Mouse (Mus musculus): ENCODE results near the gene Pcid2. TPM values are rescaled to one million over a fixed set of nuclear protein-coding genes. Genes with fewer than 3 reads are reported as not detected.
"Not testable (repeated sequence)": the region's sequence is repeated elsewhere in the genome, so short reads cannot be mapped to it uniquely, and the experiment has no call there.

Gene Pcid2
- total and polyA plus RNA-seq, 3 experiments, result 50.1 to 90.6 (median 68.1) TPM

DNA sequence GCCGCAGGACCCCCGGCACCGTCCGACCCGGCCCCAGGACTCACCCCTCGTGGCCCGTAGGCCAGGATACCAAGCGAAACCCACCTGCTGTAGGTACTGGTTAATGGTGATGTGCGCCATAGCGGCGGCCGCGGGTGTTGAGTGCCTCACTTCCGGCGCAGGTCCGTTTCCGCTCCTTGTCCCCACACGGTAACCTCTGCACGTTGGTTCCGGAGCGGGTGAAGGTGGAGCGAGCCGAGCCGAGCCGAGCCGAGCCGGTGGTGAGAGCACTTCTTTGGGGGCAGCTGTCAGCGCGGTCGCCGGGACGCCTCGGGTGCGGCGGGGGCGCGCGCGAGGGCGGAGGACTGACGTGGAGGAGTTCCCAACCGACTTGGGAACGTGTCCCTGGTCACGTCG, 570 bp downstream of the Pcid2 start (continued):
- TF ChIP-seq ZMIZ1 (IDR thresholded peaks at IDR 0.05; ENCODE audit: low read depth, low read length) (no peak), MXI1 (IDR thresholded peaks at IDR 0.05; ENCODE audit: low read depth, low read length) (peak; percentile 91)

DNA sequence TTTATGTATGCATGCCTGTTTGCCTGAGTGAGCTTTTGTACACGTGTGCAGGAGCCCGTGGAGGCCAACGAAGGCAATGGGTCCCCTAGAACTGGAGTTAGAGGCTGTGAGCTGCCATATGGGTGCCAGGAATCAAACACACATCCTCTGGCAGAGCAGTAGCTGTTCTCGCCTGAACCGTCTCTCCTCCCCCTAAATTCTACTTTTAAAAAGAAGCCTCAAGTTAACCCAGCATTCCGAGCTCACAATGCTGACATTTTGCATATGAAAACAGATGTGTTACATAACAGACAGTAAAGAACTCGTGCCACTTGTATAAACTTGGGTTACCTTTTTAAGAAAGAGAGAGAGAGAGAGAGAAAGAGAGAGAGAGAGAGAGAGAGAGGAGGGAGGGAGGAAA, 27.7 kb downstream of the Pcid2 start:
- no peaks in the 10 kb centered on the region for H3K9me3 ChIP-seq (replicated peaks; ENCODE audit: insufficient read depth, low read length)
- peaks cover 0 to 13% of the 10 kb centered on the region in 2 experiments; a peak in 2 of 4 replicates for H3K36me3 ChIP-seq (ENCODE audit: control insufficient read depth in 1 of 2, insufficient read depth in 2 of 2, low read length in 2 of 2)
- TF ChIP-seq USF1 (IDR thresholded peaks at IDR 0.05; ENCODE audit: low read depth, low read length), result no peak
- no peak for TF ChIP-seq ETS1 (IDR thresholded peaks at IDR 0.05; ENCODE audit: low read depth, low read length)
- TF ChIP-seq NRF1 (IDR thresholded peaks at IDR 0.05; ENCODE audit: insufficient read depth, low read depth, low read length, poor library complexity, severe bottlenecking), result no peak
- TF ChIP-seq KAT2A (conservative IDR thresholded peaks at IDR 0.05; ENCODE audit: low read depth, low read length), result no peak
- H3K4me1 ChIP-seq (ENCODE audit: control insufficient read depth in 1 of 2, insufficient read depth in 2 of 2, low read length in 2 of 2), result no peaks in the 10 kb centered on the region
- no peak overlapping the region for H3K27ac ChIP-seq (ENCODE audit: control insufficient read depth, low read depth, low read length)
- H3K79me2 ChIP-seq (ENCODE audit: control insufficient read depth, insufficient read depth, low read length, poor library complexity), result no peaks in the 10 kb centered on the region
- DNase-seq (ENCODE audit: low read depth, low spot score), result no peak
- H3K9ac ChIP-seq (ENCODE audit: control insufficient read depth, low read depth, low read length, poor library complexity, severe bottlenecking), result no peak overlapping the region
- no peak overlapping the region for H3K4me3 ChIP-seq (ENCODE audit: control insufficient read depth in 1 of 2, insufficient read depth in 1 of 2, low read depth in 2 of 2, low read length in 2 of 2)
- no peaks in the 10 kb centered on the region for H3K27me3 ChIP-seq (ENCODE audit: control insufficient read depth in 1 of 2, insufficient read depth in 2 of 2, low read length in 2 of 2)

DNA sequence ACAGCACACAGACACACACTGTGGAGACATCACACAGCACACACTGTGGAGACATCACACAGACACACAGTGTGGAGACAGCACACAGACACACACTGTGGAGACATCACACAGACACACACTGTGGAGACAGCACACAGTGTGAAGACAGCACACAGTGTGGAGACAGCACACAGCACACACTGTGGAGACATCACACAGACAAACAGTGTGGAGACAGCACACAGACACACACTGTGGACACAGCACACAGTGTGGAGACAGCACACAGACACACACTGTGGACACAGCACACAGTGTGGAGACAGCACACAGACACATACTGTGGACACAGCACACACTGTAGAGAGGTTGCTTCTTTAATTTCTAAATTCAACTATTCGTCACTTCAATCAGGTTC, 29.7 kb downstream of the Pcid2 start:
- H3K9me3 ChIP-seq (replicated peaks; ENCODE audit: insufficient read depth, low read length); H3K27ac ChIP-seq (ENCODE audit: control insufficient read depth, low read depth, low read length); H3K79me2 ChIP-seq (ENCODE audit: control insufficient read depth, insufficient read depth, low read length, poor library complexity); H3K9ac ChIP-seq (ENCODE audit: control insufficient read depth, low read depth, low read length, poor library complexity, severe bottlenecking); H3K4me1 ChIP-seq (ENCODE audit: control insufficient read depth in 1 of 2, insufficient read depth in 2 of 2, low read length in 2 of 2); H3K4me3 ChIP-seq (ENCODE audit: control insufficient read depth in 1 of 2, insufficient read depth in 1 of 2, low read depth in 2 of 2, low read length in 2 of 2); H3K27me3 ChIP-seq (ENCODE audit: control insufficient read depth in 1 of 2, insufficient read depth in 2 of 2, low read length in 2 of 2); DNase-seq (ENCODE audit: low read depth, low spot score): not testable (repeated sequence)
- peaks cover 0 to 11% of the 10 kb centered on the region in 2 experiments; a peak in 2 of 4 replicates for H3K36me3 ChIP-seq (ENCODE audit: control insufficient read depth in 1 of 2, insufficient read depth in 2 of 2, low read length in 2 of 2)
- TF ChIP-seq ZKSCAN1 (IDR thresholded peaks at IDR 0.05; ENCODE audit: low read depth, low read length) (0 out of 2 replicates have a peak, but pooled peaks have one; percentile 70), POLR2AphosphoS5 (IDR thresholded peaks at IDR 0.05; ENCODE audit: borderline replicate concordance, low read depth, low read length) (peak; percentile 34; the same call in 1 of the 2 replicates)

DNA sequence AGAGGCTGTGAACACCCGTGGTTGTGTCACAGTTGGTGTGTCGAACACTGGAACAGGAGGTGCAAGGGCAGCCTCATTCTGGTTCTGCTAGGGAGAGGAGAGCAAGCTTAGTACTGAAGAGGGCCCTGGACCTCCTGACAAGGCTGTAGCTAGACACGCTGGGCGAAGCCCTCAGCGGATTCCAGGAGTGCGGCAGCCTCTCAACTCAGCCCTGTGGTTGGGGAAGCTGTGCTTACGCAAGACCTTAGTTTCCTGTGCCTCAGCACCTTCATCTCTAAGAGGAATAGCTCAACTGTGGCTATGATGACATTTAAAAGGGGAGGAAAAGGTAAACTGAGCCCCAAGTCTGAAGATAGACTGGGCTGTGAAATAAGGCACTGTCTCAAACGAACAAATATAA, 30.2 kb downstream of the Pcid2 start:
- peaks cover 0 to 9% of the 10 kb centered on the region in 2 experiments; a peak in 2 of 4 replicates for H3K36me3 ChIP-seq (ENCODE audit: control insufficient read depth in 1 of 2, insufficient read depth in 2 of 2, low read length in 2 of 2)
- H3K27me3 ChIP-seq (ENCODE audit: control insufficient read depth in 1 of 2, insufficient read depth in 2 of 2, low read length in 2 of 2), result no peaks in the 10 kb centered on the region
- H3K27ac ChIP-seq (ENCODE audit: control insufficient read depth, low read depth, low read length), result no peak overlapping the region
- no peak for DNase-seq (ENCODE audit: low read depth, low spot score)
- no peak overlapping the region for H3K4me3 ChIP-seq (ENCODE audit: control insufficient read depth in 1 of 2, insufficient read depth in 1 of 2, low read depth in 2 of 2, low read length in 2 of 2)
- no peaks in the 10 kb centered on the region for H3K9me3 ChIP-seq (replicated peaks; ENCODE audit: insufficient read depth, low read length)
- H3K9ac ChIP-seq (ENCODE audit: control insufficient read depth, low read depth, low read length, poor library complexity, severe bottlenecking), result no peak overlapping the region
- no peaks in the 10 kb centered on the region for H3K79me2 ChIP-seq (ENCODE audit: control insufficient read depth, insufficient read depth, low read length, poor library complexity)
- H3K4me1 ChIP-seq (ENCODE audit: control insufficient read depth in 1 of 2, insufficient read depth in 2 of 2, low read length in 2 of 2), result no peaks in the 10 kb centered on the region
- TF ChIP-seq MAX (IDR thresholded peaks at IDR 0.05; ENCODE audit: low read length), result no peak
- no peak for TF ChIP-seq BHLHE40 (IDR thresholded peaks at IDR 0.05; ENCODE audit: borderline replicate concordance, low read depth, low read length)
- TF ChIP-seq CHD2 (IDR thresholded peaks at IDR 0.05; ENCODE audit: low read length), result no peak
- no peak for TF ChIP-seq ZKSCAN1 (IDR thresholded peaks at IDR 0.05; ENCODE audit: low read depth, low read length)
- no peak for TF ChIP-seq UBTF (IDR thresholded peaks at IDR 0.05; ENCODE audit: borderline replicate concordance, insufficient read depth, low read depth, low read length)
- no peak for TF ChIP-seq SMC3 (IDR thresholded peaks at IDR 0.05; ENCODE audit: low read depth, low read length)
